Mouse (Mus musculus) myocyte (in vitro differentiated cells): Measurements from ENCODE around the gene Csrp3.

Experiments
- CEBPB ChIP-seq: IDR thresholded peaks from 2 replicates; pipeline ENCODE4 v1.6.1; 2011; ENCODE audit warnings: mild to moderate bottlenecking, moderate library complexity; ENCODE audit not compliant: poor library complexity, insufficient read depth, severe bottlenecking
- E2F4 ChIP-seq: IDR thresholded peaks from one replicate; pipeline ENCODE4 v1.6.1; 2011; ENCODE audit warnings: mild to moderate bottlenecking, control low read depth, moderate library complexity; ENCODE audit not compliant: insufficient read depth
- MAX ChIP-seq: IDR thresholded peaks from one replicate; pipeline ENCODE4 v1.6.1; 2011; ENCODE audit warnings: low read depth, mild to moderate bottlenecking, control low read depth
- MYOD1 ChIP-seq, 3 experiments: IDR thresholded peaks; one replicate each; pipeline ENCODE4 v1.6.1; 2011; ENCODE audit warnings: control low read depth in 2 of 3, low read depth in 2 of 3, mild to moderate bottlenecking in 2 of 3, moderate library complexity in 1 of 3; ENCODE audit not compliant: insufficient read length in 2 of 3, control insufficient read depth in 1 of 3
- MYOG ChIP-seq, 3 experiments: IDR thresholded peaks; one replicate each; pipeline ENCODE4 v1.6.1; 2011; ENCODE audit warnings: control low read depth in 2 of 3, low read depth in 2 of 3, mild to moderate bottlenecking in 2 of 3; ENCODE audit not compliant: insufficient read length in 2 of 3, control insufficient read depth in 1 of 3, insufficient read depth in 1 of 3
- POLR2A ChIP-seq: IDR thresholded peaks from one replicate; pipeline ENCODE4 v1.6.1; 2011; ENCODE audit warnings: low read depth, mild to moderate bottlenecking, control low read depth, moderate library complexity; ENCODE audit not compliant: insufficient read length
- POLR2AphosphoS2 ChIP-seq: IDR thresholded peaks from one replicate; pipeline ENCODE4 v1.6.1; 2011; ENCODE audit warnings: low read depth, control low read depth; ENCODE audit not compliant: insufficient read length
- REST ChIP-seq: IDR thresholded peaks from one replicate; pipeline ENCODE4 v1.6.1; 2011; ENCODE audit warnings: mild to moderate bottlenecking, control low read depth, moderate library complexity; ENCODE audit not compliant: insufficient read depth, insufficient read length
- SRF ChIP-seq: IDR thresholded peaks from one replicate; pipeline ENCODE4 v1.6.1; 2011; ENCODE audit warnings: low read depth; ENCODE audit not compliant: control insufficient read depth, insufficient read length
- TCF12 ChIP-seq: IDR thresholded peaks from one replicate; pipeline ENCODE4 v1.6.1; 2011; ENCODE audit warnings: mild to moderate bottlenecking, control low read depth; ENCODE audit not compliant: poor library complexity, insufficient read depth, severe bottlenecking
- TCF3 ChIP-seq: IDR thresholded peaks from one replicate; pipeline ENCODE4 v1.6.1; 2011; ENCODE audit warnings: low read depth, control low read depth; ENCODE audit not compliant: insufficient read length
- USF1 ChIP-seq: IDR thresholded peaks from one replicate; pipeline ENCODE4 v1.6.1; 2011; ENCODE audit warnings: low read depth, mild to moderate bottlenecking, control low read depth, moderate library complexity

GRCm38 (mm10) chr7:48896051-48896450 lies 48.2 kb upstream of the Csrp3 start:
- TF ChIP-seq MYOG (IDR thresholded peaks at IDR 0.05; ENCODE audit: control insufficient read depth in 1 of 3, insufficient read depth in 1 of 3, insufficient read length in 2 of 3, low read depth in 2 of 3) = no peak
- TF ChIP-seq POLR2A = no peak
- TF ChIP-seq MAX = no peak
- no peak for TF ChIP-seq REST
- no peak for TF ChIP-seq E2F4
- no peak for TF ChIP-seq USF1
- TF ChIP-seq SRF = no peak
- no peak for TF ChIP-seq POLR2AphosphoS2
- no peak for TF ChIP-seq TCF3
- TF ChIP-seq CEBPB = no peak
- TF ChIP-seq MYOD1 (IDR thresholded peaks at IDR 0.05; ENCODE audit: control insufficient read depth in 1 of 3, insufficient read length in 2 of 3, low read depth in 2 of 3) = no peak
- TF ChIP-seq TCF12 = no peak
